Comparison of ENCODE assay signal across 11 mouse cellular contexts in genomic region chr4:149723021-149723390, GRCm38 (mm10).
"Had no signal": no experiment of that assay in that cellular context is flagged by ENCODE, and none has a peak within 500 bp of the region (broad histone marks: within the 10 kb centered on the region; RNA-seq: fewer than 3 reads in every experiment).

No protein-coding gene starts in this region.

- H3K27ac ChIP-seq: layer of hippocampus, adult 2 months; limb, embryonic 13.5 days; liver, embryonic 14.5 days had no signal

- DNase-seq: kidney, postnatal 10 days; kidney, postnatal 4 days; left cerebral cortex, postnatal 4 days; lung, adult 18-20 months; right cerebral cortex, adult 18-20 months; right cerebral cortex, postnatal 25 days; thymus, postnatal 4 days had no signal

- H3K4me3 ChIP-seq: layer of hippocampus, adult 2 months; limb, embryonic 13.5 days; midbrain, embryonic 12.5 days had no signal

- H3K4me2 ChIP-seq: limb, embryonic 13.5 days; midbrain, embryonic 12.5 days had no signal

- H3K9me3 ChIP-seq: limb, embryonic 13.5 days; midbrain, embryonic 12.5 days had no signal

- H3K9ac ChIP-seq: limb, embryonic 13.5 days; liver, embryonic 14.5 days; midbrain, embryonic 12.5 days had no signal

- H3K27me3 ChIP-seq: limb, embryonic 13.5 days; midbrain, embryonic 12.5 days had no signal

- H3K4me1 ChIP-seq: limb, embryonic 13.5 days had no signal
